Mouse (Mus musculus): ENCODE results near the gene Apol9b. TPM values are rescaled to one million over a fixed set of nuclear protein-coding genes. Genes with fewer than 3 reads are reported as not detected.

The Apol9b gene
- total RNA-seq, 2 experiments from 2014 or later: not detected

DNA sequence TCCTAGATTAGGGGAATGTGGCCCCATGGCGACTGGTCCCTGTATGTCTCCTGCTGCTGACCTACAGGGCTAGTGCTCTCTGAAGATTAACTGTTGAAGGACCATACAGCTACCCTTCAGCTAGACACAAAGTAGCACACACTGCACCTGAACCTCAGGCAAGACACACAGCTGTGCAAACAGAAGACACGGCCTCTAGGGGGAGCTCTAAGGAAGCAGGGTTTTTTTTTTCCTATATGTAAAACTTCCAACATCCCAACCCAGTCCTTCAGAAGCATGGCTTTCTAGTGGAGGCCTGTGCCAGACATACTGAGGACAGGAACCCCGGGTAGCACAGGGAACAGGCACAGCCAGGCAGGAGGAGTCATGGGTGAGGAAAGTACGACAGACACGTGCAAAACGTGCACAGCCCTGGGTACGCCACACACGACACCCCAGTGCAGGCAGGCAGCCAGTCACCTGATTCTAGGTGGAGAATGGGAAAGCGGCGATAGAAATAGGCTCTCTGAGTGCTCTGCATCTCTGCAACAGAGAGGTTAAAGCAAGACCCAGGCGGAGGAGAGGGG is 53.7 kb downstream of the Apol9b start:
- DNase-seq: no peak

DNA sequence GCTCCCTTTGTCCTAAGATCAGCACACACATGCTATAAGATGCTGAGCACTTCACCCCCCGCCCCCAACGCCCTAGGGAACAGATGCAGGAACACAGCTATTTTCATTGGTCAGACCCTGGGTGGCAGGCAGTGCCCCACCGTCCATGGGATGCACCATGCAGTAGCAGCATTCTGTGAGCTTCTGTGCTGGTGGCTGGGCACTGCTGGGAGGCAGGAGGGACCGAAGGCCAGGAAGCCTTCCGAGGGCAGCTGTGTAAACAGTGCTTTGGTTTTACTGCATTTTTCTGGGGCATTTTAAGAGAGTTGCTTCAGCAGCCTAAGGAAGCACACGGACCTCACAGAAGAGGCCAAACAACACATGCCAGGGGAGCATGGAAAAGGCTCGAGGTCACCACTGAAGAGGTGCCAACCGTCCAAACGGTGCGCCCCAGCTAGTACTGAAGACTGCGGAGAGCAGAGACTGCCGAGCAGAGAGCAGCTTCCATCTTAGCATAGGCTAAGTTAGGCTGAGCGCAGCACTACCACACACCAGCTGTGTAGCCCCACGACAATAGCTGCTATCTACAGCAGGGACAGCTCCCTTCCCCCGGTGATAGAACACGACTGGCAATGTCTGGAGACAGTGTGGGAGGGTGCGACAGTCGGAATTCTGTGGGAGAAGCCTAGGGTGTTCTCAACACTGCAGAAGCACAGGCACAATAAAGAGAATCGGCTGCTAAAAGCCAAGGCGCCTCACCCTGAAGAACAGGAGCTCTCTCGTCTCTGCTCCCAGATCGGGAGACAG is 55.4 kb downstream of the Apol9b start:
- DNase-seq: peak; percentile 68 to 73

- DNase-seq: no peak
These were observed 57.0 kb downstream of the Apol9b start for GRCm38 (mm10) chr15:77785807-77786206.

Other genes with a start within 250 kb of the Apol9b start
- not detected for gene Apol11a, start 220.8 kb upstream of the Apol9b start, total RNA-seq (2021)
- gene Apol7c, start 195.7 kb upstream of the Apol9b start, total RNA-seq (2021): not detected
- gene 1700025B11Rik, start 167.1 kb upstream of the Apol9b start, total RNA-seq (2021): not detected
- under 1 TPM; 0.20 to 0.38 TPM for gene Apol10b, start 132.9 kb upstream of the Apol9b start, total RNA-seq (2021)
- not detected for gene Gm36245, start 129.8 kb upstream of the Apol9b start, total RNA-seq (2021)
- gene Apol11b, start 85.8 kb upstream of the Apol9b start, total RNA-seq (2021): not detected
- not detected for gene Apol7e, start 30.2 kb upstream of the Apol9b start, total RNA-seq (2021)
- gene Apol8, start 28.0 kb downstream of the Apol9b start, total RNA-seq (2021): 1 to 10 TPM; 4.0 to 6.7 TPM
- 100 to 1,000 TPM in 1 of 2 experiments, 10 to 100 TPM in 1; 92.4 to 103 TPM for gene Myh9, start 113.1 kb downstream of the Apol9b start, total RNA-seq (2021)
- gene Txn2, start 200.0 kb downstream of the Apol9b start, total RNA-seq (2021): 100 to 1,000 TPM; 125 to 135 TPM
- gene Foxred2, start 227.7 kb downstream of the Apol9b start, total RNA-seq (2021): 10 to 100 TPM; 10.5 to 11.8 TPM
- 100 to 1,000 TPM in 1 of 2 experiments, 10 to 100 TPM in 1; 96.9 to 102 TPM for gene Eif3d, start 241.8 kb downstream of the Apol9b start, total RNA-seq (2021)

Measured in layer of hippocampus, postnatal 36 days (tissue).